Comparison of ENCODE assay signal across 21 mouse cellular contexts in the genomic region with DNA sequence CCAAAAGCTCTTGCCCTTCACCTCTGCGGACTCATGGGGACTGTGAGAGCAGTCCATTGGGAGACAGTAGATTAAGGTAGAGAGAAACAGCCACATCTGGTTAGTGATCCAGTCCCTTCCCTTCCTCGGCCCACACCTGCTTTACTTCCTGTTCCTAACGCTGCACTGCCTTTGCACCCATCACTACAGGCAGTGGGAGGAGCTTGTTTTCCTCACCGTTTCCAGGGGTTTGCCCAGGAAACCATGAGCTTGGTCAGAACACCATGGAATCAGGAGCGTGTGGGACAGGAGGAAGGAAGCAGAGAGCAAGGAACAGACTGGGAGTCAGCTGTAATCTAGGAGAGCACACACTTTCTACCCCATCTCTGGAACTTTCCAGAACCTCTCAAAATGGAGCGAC.
DNase-seq lines count a peak whose midpoint lies in the region; ATAC-seq lines count a peak whose summit lies in the region.
"Had no signal": no experiment of that assay in that cellular context is flagged by ENCODE, and none has a peak within 500 bp of the region (broad histone marks: within the 10 kb centered on the region; RNA-seq: fewer than 3 reads in every experiment).

No protein-coding gene starts in this region.

- intact Hi-C loops in left cerebral cortex, postnatal 10 days (cut with DNase I) = no loop called here

- H3K9me3 ChIP-seq in embryonic facial prominence, embryonic 14.5 days (ENCODE audit: control insufficient read depth, low read length) = no peaks in the 10 kb centered on the region
- no peaks in the 10 kb centered on the region for H3K9me3 ChIP-seq in limb, embryonic 12.5 days
- H3K9me3 ChIP-seq: forebrain, embryonic 13.5 days; hindbrain, embryonic 13.5 days had no signal

- H3K4me3 ChIP-seq in embryonic facial prominence, embryonic 14.5 days (ENCODE audit: low read depth, low read length) = no peak overlapping the region
- no peak overlapping the region for H3K4me3 ChIP-seq in limb, embryonic 12.5 days (replicated peaks)
- H3K4me3 ChIP-seq: forebrain, embryonic 13.5 days; gastrocnemius, adult 2 months; hindbrain, embryonic 13.5 days had no signal

- WGBS in embryonic facial prominence, embryonic 14.5 days = 69% methylated on average over 6 of the region's 6 CpGs
- 77% methylated on average over 6 of the region's 6 CpGs for WGBS in limb, embryonic 12.5 days

- H3K9ac ChIP-seq in embryonic facial prominence, embryonic 14.5 days (ENCODE audit: low read depth, low read length) = 0 out of 2 replicates have a peak overlapping the region, but pooled peaks have one; percentile 38
- H3K9ac ChIP-seq in limb, embryonic 12.5 days (replicated peaks) = no peak overlapping the region
- H3K9ac ChIP-seq: forebrain, embryonic 13.5 days; forebrain, postnatal 0 days; hindbrain, embryonic 13.5 days had no signal

- H3K4me2 ChIP-seq in embryonic facial prominence, embryonic 14.5 days (ENCODE audit: low read depth, low read length) = no peak overlapping the region
- no peak overlapping the region for H3K4me2 ChIP-seq in limb, embryonic 12.5 days
- H3K4me2 ChIP-seq: forebrain, embryonic 13.5 days; hindbrain, embryonic 13.5 days had no signal

- H3K27ac ChIP-seq in embryonic facial prominence, embryonic 14.5 days (replicated peaks; ENCODE audit: low read depth, low read length) = peak overlapping the region; percentile 4
- H3K27ac ChIP-seq in limb, embryonic 12.5 days = 0 out of 2 replicates have a peak overlapping the region, but pooled peaks have one; percentile 19
- H3K27ac ChIP-seq: forebrain, embryonic 13.5 days; gastrocnemius, adult 2 months; hindbrain, embryonic 13.5 days; hindbrain, postnatal 0 days had no signal

- no peak for ATAC-seq in embryonic facial prominence, embryonic 14.5 days (ENCODE audit: low read depth)
- no peak for ATAC-seq in limb, embryonic 12.5 days (ENCODE audit: insufficient number of reproducible peaks, insufficient read depth, low FRiP score, low TSS enrichment, low read depth)
- ATAC-seq: forebrain, embryonic 13.5 days; forebrain, postnatal 0 days; hindbrain, postnatal 0 days had no signal

- H3K36me3 ChIP-seq in embryonic facial prominence, embryonic 14.5 days (ENCODE audit: control insufficient read depth, insufficient read depth, low read length) = no peaks in the 10 kb centered on the region
- no peaks in the 10 kb centered on the region for H3K36me3 ChIP-seq in limb, embryonic 12.5 days
- H3K36me3 ChIP-seq: G1E; hindbrain, embryonic 13.5 days had no signal

- H3K27me3 ChIP-seq in embryonic facial prominence, embryonic 14.5 days (replicated peaks; ENCODE audit: control insufficient read depth, insufficient read depth, low read length) = no peaks in the 10 kb centered on the region
- H3K27me3 ChIP-seq in limb, embryonic 12.5 days = no peaks in the 10 kb centered on the region
- H3K27me3 ChIP-seq: forebrain, embryonic 13.5 days; hindbrain, embryonic 13.5 days had no signal

- DNase-seq in R1 (ENCODE audit: low read depth, low spot score) (peak; percentile 66), ZHBTc4 (ENCODE audit: low read depth, low spot score) (peak; percentile 60)
- DNase-seq in embryonic facial prominence, embryonic 14.5 days (ENCODE audit: low spot score) = no peak
- DNase-seq in thymus, postnatal 14 days = no peak
- no peak for DNase-seq in right cerebral cortex, postnatal 14 days
- DNase-seq in thymus, postnatal 25 days = no peak
- no peak for DNase-seq in left cerebral cortex, postnatal 10 days (ENCODE audit: extremely low spot score in 1 of 2, low spot score in 2 of 2)
- DNase-seq: adrenal gland, adult 8-10 months; adrenal gland, postnatal 36 days; cerebellum, adult 2 months; cerebellum, postnatal 10 days; embryo, embryonic 11 days; forebrain, postnatal 0 days; gastrocnemius, adult 2 months; gastrocnemius, postnatal 36 days; heart, postnatal 10 days had no signal

- peaks cover 40% of the 10 kb centered on the region for H3K4me1 ChIP-seq in embryonic facial prominence, embryonic 14.5 days (ENCODE audit: control insufficient read depth, insufficient read depth, low read length)
- peaks cover 38% of the 10 kb centered on the region for H3K4me1 ChIP-seq in limb, embryonic 12.5 days (replicated peaks)

Comparison
In these comparisons a context has a peak if more than half of its experiments do, and no peak if none do; other contexts are left out.
1. DNase-seq: peak in R1 (single experiment) and ZHBTc4 (single experiment); none in embryonic facial prominence, embryonic 14.5 days (single experiment), thymus, postnatal 14 days (single experiment), right cerebral cortex, postnatal 14 days (single experiment), thymus, postnatal 25 days (single experiment) and left cerebral cortex, postnatal 10 days (0 of 2).